Mouse (Mus musculus): Measurements from ENCODE around the gene Smarcc2.

- TF ChIP-seq POLR2A (IDR thresholded peaks at IDR 0.05; ENCODE audit: extremely low read depth, insufficient read depth, low read length), result no peak
- no peak for TF ChIP-seq CTCF (IDR thresholded peaks at IDR 0.05; ENCODE audit: low read depth, low read length)
Observed at GRCm38 (mm10) chr10:128493319-128493694, 34.3 kb downstream of the Smarcc2 start.
